Mouse (Mus musculus) fat pad, adult 2 months (tissue): Measurements from ENCODE around the gene Lsm12.

Experiments
- DNase-seq: peaks from one replicate; pipeline ENCODE4 v3.0.0-alpha.2; 2011; ENCODE audit warnings: low read depth, low spot score; ENCODE audit errors: extremely low read depth

Gene Lsm12

DNA sequence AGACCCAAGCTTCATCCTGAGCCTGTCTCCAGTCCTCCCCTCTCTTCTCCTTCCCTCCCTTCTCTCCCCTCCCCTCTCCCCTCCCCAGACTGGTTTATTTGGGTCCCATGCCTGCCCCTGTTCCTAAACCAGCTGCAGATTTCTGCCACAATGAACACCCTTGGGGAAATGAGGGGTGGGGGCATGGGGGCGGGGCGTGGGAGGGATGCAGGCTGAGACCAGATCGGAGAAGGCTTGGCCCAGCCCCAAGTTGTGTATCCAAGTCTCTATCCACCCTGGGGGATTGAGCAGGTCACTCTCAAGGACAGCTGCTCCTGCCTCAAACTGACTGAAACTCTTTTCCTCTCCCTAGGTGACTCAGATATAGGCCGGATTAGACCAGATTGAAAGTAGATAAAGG lies 50.6 kb downstream of the Lsm12 start:
- DNase-seq: no peak

GRCm38 (mm10) chr11:102117386-102117785 lies 67.7 kb downstream of the Lsm12 start:
- DNase-seq: no peak

- DNase-seq: no peak
These were observed 68.9 kb downstream of the Lsm12 start for GRCm38 (mm10) chr11:102116241-102116640.
